Mouse (Mus musculus): Measurements from ENCODE around the gene Cox8a.

DNA sequence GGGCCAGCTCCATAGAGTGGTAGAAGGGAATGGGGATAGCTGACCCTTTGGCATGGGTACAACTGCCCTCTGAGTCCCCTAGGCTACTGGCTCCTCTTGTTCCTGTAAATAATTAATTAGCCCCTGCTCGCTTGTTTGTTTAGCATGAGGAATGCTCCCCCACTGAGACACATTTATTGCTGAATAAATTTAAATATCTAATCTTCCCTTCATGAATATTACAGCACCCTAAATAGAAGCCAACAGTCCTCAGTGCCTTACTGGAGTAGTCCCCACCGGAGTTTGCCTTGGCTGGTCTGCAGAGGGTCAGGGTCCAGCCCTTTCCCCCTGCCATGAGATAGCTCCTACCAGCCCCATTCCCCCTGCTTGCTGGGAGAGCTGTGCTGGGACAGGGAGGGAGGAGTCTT lies 24.9 kb downstream of the Cox8a start:
- TF ChIP-seq CTCF (IDR thresholded peaks at IDR 0.05) (no peak), EP300 (IDR thresholded peaks at IDR 0.05) (no peak)
